Mouse (Mus musculus): ENCODE data around the gene Hook2. TPM values are rescaled to one million over a fixed set of nuclear protein-coding genes. Genes with fewer than 3 reads are reported as not detected.

Hook2 gene
- polyA plus RNA-seq, 1 experiment, result 0.46 TPM

DNA sequence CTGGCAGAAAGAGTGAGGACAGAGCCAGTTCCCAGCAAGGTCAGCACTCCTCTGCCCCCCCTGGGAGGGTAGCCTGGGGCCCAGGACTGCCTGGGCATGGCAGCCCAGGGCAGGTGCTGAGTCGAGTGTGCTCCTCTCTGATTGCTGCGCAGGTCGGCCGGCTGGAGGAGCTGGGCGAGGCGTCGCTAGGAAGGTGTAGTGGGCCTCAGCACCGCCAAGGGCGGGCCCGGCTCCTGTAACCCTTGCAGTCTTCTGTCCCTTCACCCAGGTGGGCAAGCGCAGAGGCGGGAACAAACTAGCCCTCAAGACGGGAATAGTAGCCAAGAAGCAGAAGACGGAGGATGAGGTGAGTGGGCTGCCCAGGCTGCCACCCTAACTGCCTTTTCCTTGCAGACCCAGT, 38.9 kb downstream of the Hook2 start:
- Histone ChIP-seq H3K4me1 (ENCODE audit: control insufficient read depth) (peaks cover 68% of the 10 kb centered on the region), H3K36me3 (ENCODE audit: control insufficient read depth) (peaks cover 64% of the 10 kb centered on the region), H3K9me3 (ENCODE audit: control insufficient read depth, low read length) (no peaks in the 10 kb centered on the region), H3K4me3 (replicated peaks) (peak overlapping the region; percentile 99), H3K27me3 (ENCODE audit: control insufficient read depth) (no peaks in the 10 kb centered on the region)
- TF ChIP-seq TAL1 (IDR thresholded peaks at IDR 0.05; ENCODE audit: low read length) (no peak), GATA1 (IDR thresholded peaks at IDR 0.05; ENCODE audit: low read length) (no peak)

DNA sequence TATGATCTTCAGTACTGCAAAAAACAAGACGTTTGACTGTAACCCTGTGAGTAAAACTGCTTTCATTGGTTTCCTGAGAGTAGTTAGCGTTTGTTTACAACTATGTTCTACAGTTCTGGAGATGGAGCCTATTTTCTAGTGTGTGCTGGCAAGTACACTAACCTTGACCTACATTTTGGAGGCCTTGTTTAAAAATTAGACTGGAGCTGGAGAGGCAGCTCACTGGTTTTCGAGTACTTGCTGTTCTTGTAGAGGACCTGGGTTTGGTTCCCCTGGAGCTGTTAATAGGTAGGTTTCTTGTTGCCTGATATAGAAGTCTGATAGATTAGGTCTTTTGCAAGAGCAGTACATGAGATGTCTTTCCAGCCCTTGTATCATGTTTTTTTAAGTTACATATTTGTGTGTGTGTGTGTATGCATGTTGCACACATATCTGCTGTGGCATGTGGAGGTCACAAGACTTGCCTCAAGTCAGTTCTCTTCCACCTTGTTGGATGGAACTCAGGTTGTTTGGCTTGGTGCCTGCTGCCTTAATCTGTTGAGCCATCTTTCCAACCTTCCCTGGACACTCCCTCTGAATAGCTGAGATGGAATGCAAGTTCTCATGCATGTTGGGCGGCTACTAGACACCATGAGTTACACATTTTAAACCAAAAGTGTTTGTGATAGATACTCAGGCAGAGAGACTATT, 42.4 kb downstream of the Hook2 start:
- TF ChIP-seq GATA1 (IDR thresholded peaks at IDR 0.05; ENCODE audit: low read length) (no peak), TAL1 (IDR thresholded peaks at IDR 0.05; ENCODE audit: low read length) (no peak)
- Histone ChIP-seq H3K4me3 (replicated peaks) (no peak overlapping the region), H3K27me3 (ENCODE audit: control insufficient read depth) (no peaks in the 10 kb centered on the region), H3K4me1 (ENCODE audit: control insufficient read depth) (peaks cover 72% of the 10 kb centered on the region), H3K9me3 (ENCODE audit: control insufficient read depth, low read length) (no peaks in the 10 kb centered on the region), H3K36me3 (ENCODE audit: control insufficient read depth) (peaks cover 63% of the 10 kb centered on the region)

DNA sequence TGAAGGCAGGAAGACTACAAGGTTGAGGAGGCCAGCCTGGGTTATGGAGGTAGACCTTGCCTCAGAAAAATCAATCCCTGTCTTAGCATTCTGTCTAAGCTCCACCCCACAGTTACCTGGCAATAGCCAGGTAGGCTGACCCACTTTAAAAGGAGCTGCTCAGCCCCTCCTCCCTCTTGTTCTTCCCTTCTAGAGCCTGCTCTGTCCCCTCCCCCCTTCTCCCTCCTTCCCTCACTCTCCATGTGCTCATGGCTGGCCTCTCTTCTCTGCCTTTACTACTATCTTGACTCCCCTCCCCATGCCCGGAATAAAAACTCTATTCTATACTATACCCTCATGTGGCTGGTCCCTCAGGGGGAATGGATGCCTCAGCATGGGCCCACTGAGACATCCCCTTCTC, 43.5 kb downstream of the Hook2 start:
- peaks cover 58% of the 10 kb centered on the region for H3K36me3 ChIP-seq (ENCODE audit: control insufficient read depth)
- no peaks in the 10 kb centered on the region for H3K9me3 ChIP-seq (ENCODE audit: control insufficient read depth, low read length)
- no peaks in the 10 kb centered on the region for H3K27me3 ChIP-seq (ENCODE audit: control insufficient read depth)
- no peak overlapping the region for H3K4me3 ChIP-seq (replicated peaks)
- TF ChIP-seq GATA1 (IDR thresholded peaks at IDR 0.05; ENCODE audit: low read length) (no peak), TAL1 (IDR thresholded peaks at IDR 0.05; ENCODE audit: low read length) (no peak)
- peaks cover 72% of the 10 kb centered on the region for H3K4me1 ChIP-seq (ENCODE audit: control insufficient read depth)

DNA sequence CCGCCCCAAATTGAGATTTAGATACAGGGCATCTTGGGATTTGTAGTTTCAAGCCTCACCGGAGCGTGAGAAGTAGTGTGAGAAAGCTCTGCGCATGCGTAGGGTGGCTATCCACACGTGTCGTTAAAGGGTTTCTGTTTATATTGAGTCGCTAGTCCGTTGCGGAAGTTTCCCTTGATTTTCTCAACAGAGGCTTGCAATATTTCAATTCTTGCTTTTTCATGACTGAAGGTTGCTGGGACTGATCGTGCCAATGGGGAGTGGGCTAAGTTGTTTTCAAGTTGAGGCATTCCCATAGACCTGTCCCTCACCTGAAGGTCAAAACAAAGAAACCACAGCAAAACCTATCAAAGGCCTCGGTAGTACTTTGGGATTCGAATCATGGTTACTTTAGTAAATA, 44.4 kb downstream of the Hook2 start:
- H3K27me3 ChIP-seq (ENCODE audit: control insufficient read depth), result no peaks in the 10 kb centered on the region
- peak overlapping the region; percentile 91 for H3K4me3 ChIP-seq (replicated peaks)

DNA sequence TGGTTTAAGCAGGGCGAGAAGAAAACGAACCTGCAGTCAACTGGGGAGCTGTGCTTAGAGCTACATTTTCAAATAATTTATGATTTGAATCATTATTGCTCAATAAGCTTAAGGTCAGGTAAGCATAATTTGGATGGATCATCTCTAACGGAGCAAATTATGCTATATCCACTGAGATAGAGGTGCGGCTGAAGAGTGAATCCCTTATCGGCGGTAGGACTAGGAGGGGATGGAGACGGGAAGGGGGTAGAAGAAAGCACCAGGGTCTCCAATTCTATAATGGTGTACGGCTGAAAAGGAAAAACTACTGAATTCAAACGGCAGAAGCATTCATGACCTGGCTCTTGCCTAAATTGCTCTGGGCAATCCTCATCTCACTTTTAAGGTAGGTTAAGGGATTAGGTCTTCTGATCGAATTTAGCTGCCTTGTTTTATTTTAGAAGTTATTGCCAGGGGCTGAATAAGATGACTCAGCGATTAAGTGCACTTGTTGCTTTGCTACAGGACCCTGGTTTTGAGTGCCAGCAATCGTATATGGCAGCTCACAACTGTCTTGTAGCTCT, 44.8 kb downstream of the Hook2 start:
- Histone ChIP-seq H3K36me3 (ENCODE audit: control insufficient read depth) (peaks cover 55% of the 10 kb centered on the region), H3K4me1 (ENCODE audit: control insufficient read depth) (peaks cover 69% of the 10 kb centered on the region), H3K27me3 (ENCODE audit: control insufficient read depth) (no peaks in the 10 kb centered on the region), H3K4me3 (replicated peaks) (peak overlapping the region; percentile 91), H3K9me3 (ENCODE audit: control insufficient read depth, low read length) (no peaks in the 10 kb centered on the region)
- no peak for TF ChIP-seq TAL1 (IDR thresholded peaks at IDR 0.05; ENCODE audit: low read length)
- TF ChIP-seq GATA1 (IDR thresholded peaks at IDR 0.05; ENCODE audit: low read length), result no peak

More for the DNA sequence above, 44.4 kb downstream of the Hook2 start:
- H3K9me3 ChIP-seq (ENCODE audit: control insufficient read depth, low read length), result no peaks in the 10 kb centered on the region
- TF ChIP-seq TAL1 (IDR thresholded peaks at IDR 0.05; ENCODE audit: low read length) (no peak), GATA1 (IDR thresholded peaks at IDR 0.05; ENCODE audit: low read length) (no peak)
- H3K36me3 ChIP-seq (ENCODE audit: control insufficient read depth), result peaks cover 55% of the 10 kb centered on the region
- peaks cover 68% of the 10 kb centered on the region for H3K4me1 ChIP-seq (ENCODE audit: control insufficient read depth)

DNA sequence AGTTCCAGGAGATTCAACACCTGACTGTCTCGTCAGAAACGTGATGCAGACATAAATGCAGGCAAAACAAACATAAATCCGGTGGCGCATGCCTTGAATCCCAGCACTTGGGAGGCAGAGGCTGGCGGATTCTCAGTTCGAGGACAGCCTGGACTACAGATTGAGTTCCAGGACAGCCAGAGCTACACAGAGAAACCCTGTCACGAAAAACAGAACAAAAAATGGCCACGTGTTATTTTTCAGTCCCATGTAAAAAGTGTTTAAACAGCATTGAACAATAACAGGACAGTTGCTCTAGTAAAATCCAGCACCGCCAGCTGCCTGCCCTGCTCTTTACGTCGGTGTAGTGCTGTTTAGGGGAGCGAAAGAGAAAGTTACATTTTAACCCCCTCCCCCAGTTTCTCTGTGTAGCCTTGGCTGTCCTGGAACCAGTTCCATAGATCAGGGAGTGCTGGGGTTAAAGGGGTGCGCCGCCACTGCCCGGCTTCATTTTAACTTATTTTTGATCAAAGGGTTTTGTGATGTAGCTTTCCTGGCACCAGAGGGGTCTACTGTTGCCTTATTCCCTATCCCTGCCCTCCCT, 45.4 kb downstream of the Hook2 start:
- Histone ChIP-seq H3K9me3 (ENCODE audit: control insufficient read depth, low read length) (no peaks in the 10 kb centered on the region), H3K4me3 (replicated peaks) (peak overlapping the region; percentile 91), H3K4me1 (ENCODE audit: control insufficient read depth) (peaks cover 70% of the 10 kb centered on the region), H3K27me3 (ENCODE audit: control insufficient read depth) (no peaks in the 10 kb centered on the region), H3K36me3 (ENCODE audit: control insufficient read depth) (peaks cover 56% of the 10 kb centered on the region)
- TF ChIP-seq GATA1 (IDR thresholded peaks at IDR 0.05; ENCODE audit: low read length), result no peak
- no peak for TF ChIP-seq TAL1 (IDR thresholded peaks at IDR 0.05; ENCODE audit: low read length)

DNA sequence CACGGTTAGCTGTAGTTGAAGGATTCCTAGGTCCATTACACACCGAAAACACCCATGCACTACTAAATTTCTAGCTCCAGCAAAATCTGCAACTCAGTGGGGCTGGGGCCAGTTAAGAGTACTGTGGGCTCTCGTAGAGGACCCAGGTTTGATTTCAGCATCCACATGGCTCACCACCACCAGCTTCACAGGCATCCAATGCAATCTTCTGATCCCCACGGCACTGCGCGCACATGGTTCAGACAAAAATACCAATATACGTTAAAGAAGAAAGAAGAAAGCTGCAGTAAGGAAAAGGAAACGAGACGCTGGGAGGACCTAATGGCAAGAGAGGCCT, 45.9 kb downstream of the Hook2 start:
- TF ChIP-seq GATA1 (IDR thresholded peaks at IDR 0.05; ENCODE audit: low read length), result no peak
- TF ChIP-seq TAL1 (IDR thresholded peaks at IDR 0.05; ENCODE audit: low read length), result no peak
- no peaks in the 10 kb centered on the region for H3K27me3 ChIP-seq (ENCODE audit: control insufficient read depth)

DNA sequence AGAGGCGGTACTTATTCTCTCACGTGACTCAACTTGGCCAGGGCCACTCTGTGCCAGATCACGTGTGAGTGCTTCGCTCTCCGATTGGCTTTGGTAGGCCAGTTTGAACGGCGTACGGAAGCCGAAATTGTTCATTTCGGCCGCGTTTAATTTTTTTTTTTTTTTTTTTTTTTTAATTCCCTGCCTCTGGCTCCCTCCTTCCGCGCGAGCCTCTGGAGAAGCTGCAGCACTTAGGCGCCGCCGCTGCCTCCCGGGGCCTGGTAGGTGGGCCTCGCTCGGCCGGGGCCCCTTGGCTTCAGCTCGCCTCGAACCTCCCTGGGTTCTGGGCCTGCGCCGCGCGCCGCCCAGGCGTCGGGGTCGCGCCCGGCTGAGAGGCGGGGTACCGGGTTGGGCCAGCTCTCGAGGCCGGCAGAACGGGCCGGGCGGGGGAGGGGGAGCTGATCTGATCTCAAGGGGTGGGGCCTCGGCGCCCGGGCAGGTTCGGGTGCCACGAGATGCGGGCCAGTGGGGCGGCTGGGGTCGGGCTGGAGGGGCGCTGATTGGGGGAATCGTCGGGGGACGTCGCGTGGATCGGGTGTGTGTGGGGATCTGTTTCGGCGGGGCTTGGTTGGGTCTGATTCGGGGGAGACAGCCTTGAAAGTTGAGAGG, 46.4 kb downstream of the Hook2 start, which contains the start of gene Tnpo2:
TSS of gene Tnpo2 (plus strand) at position 198 of the 648 bp plus-strand sequence.
- peaks cover 72% of the 10 kb centered on the region for H3K4me1 ChIP-seq (ENCODE audit: control insufficient read depth)

More for the DNA sequence above, 45.9 kb downstream of the Hook2 start:
- H3K4me1 ChIP-seq (ENCODE audit: control insufficient read depth), result peaks cover 74% of the 10 kb centered on the region
- no peaks in the 10 kb centered on the region for H3K9me3 ChIP-seq (ENCODE audit: control insufficient read depth, low read length)
- H3K4me3 ChIP-seq (replicated peaks), result peak overlapping the region; percentile 91
- H3K36me3 ChIP-seq (ENCODE audit: control insufficient read depth), result peaks cover 57% of the 10 kb centered on the region

DNA sequence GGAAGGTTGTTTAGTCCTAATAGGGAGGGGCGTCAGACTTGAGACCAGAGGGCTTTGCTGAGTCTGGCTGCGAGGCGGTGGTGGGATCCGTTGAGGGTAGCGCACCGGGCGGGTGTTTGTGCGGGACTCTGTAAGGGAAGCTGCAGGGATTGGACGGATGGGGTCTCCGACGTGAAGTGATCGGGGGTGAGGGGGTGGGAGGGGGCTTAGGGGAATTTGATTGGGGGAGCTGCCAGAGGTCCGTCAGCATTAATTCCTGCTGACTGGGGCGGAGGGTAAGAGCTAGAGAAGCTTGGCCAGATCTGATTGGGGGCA, 46.9 kb downstream of the Hook2 start:
- Histone ChIP-seq H3K4me3 (replicated peaks) (peak overlapping the region; percentile 91), H3K9me3 (ENCODE audit: control insufficient read depth, low read length) (no peaks in the 10 kb centered on the region), H3K36me3 (ENCODE audit: control insufficient read depth) (peaks cover 57% of the 10 kb centered on the region), H3K27me3 (ENCODE audit: control insufficient read depth) (no peaks in the 10 kb centered on the region), H3K4me1 (ENCODE audit: control insufficient read depth) (peaks cover 68% of the 10 kb centered on the region)
- TF ChIP-seq TAL1 (IDR thresholded peaks at IDR 0.05; ENCODE audit: low read length) (no peak), GATA1 (IDR thresholded peaks at IDR 0.05; ENCODE audit: low read length) (no peak)

More for the DNA sequence above, 46.4 kb downstream of the Hook2 start, which contains the start of gene Tnpo2:
- no peaks in the 10 kb centered on the region for H3K27me3 ChIP-seq (ENCODE audit: control insufficient read depth)
- peaks cover 57% of the 10 kb centered on the region for H3K36me3 ChIP-seq (ENCODE audit: control insufficient read depth)
- TF ChIP-seq TAL1 (IDR thresholded peaks at IDR 0.05; ENCODE audit: low read length) (no peak), GATA1 (IDR thresholded peaks at IDR 0.05; ENCODE audit: low read length) (no peak)
- no peaks in the 10 kb centered on the region for H3K9me3 ChIP-seq (ENCODE audit: control insufficient read depth, low read length)
- peak within 1 kb of the TSS; percentile 91 for H3K4me3 ChIP-seq (replicated peaks)

Data from erythroblast, embryonic 14.5 days (primary cell).